Mouse (Mus musculus): ENCODE results near the gene Smc3.
"Not testable (repeated sequence)": the region's sequence is repeated elsewhere in the genome, so short reads cannot be mapped to it uniquely, and the experiment has no call there.

Gene Smc3

DNA sequence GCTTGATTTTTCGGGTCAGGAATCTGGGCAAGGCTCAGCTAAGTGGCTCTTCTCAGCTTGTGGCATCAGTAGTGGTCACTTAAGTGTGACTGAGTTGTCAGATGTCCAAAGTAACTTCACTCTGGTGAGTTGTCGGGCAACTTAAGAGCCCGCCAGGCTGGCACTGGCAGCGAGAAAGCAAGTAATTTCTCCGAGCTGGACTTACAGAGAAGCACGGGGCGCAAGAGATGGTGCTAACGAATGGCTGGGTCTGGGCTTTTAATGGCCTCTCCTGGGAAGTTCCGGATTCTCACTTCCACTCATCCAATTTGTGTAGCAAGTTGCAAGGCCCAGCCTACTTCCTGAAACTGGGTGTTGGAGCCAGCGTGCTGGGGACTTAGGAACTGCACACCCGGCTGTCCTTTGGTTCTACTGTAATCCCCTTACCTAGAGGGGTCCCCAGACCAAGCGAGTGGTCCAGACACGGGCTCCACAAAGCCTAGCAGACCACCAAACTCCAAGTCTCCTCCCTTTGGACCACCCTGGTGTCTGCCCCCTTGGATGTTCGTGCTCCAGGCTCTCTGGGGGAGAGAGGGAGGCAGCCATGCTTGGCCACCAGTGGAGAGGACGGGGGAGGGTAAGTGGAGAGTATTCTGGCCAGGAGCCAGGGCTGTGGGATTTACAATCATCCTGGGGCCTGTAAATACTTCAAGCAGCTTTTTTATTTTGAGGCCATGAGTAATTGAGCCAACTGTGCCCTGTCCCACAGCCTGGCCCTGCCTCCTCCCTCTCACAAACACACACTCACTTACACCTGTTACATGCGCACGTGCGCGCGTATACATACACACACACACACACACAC, 53.6 kb downstream of the Smc3 start:
- no peak for DNase-seq (ENCODE audit: low read depth, low spot score)

DNA sequence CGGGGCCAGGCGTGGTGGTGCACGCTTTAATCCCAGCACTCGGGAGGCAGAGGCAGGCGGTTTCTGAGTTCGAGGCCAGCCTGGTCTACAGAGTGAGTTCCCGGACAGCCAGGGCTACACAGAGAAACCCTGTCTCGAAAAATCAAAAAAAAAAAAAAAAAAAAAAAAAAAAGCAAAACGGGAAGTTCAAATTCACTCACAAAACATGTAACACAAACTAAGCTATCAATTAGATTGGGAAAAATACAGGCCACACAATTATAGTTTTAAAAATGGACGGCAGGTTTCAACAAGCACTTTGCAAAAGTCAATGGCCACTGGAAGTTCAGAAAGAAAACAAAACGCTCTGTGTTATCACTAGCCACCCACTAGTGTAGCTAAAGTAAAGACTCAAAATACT, 56.2 kb downstream of the Smc3 start:
- not testable (repeated sequence) for DNase-seq (ENCODE audit: low read depth, low spot score)

DNA sequence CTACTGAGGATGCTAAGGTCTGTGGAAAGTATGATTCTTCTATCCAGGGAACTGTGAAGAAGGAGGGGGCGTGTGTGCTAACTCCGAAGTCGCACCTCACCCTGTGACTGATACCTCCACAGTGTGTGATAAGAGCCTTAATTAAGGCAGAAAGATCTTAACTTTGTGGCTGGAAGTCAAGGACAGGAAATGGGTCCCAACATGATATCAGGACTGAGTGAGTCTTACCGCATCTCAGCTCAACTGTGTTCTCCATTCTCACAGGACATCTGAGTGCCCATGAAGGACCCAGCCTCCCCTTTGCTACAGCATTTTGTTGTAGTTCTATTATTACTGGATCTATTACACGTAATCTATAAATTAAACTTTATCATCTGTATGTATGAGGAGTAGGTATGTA, 57.2 kb downstream of the Smc3 start:
- no peak for DNase-seq (ENCODE audit: low read depth, low spot score)

- no peak for DNase-seq (ENCODE audit: low read depth, low spot score)
Observed at GRCm38 (mm10) chr19:53660722-53661420, 60.7 kb downstream of the Smc3 start.

DNA sequence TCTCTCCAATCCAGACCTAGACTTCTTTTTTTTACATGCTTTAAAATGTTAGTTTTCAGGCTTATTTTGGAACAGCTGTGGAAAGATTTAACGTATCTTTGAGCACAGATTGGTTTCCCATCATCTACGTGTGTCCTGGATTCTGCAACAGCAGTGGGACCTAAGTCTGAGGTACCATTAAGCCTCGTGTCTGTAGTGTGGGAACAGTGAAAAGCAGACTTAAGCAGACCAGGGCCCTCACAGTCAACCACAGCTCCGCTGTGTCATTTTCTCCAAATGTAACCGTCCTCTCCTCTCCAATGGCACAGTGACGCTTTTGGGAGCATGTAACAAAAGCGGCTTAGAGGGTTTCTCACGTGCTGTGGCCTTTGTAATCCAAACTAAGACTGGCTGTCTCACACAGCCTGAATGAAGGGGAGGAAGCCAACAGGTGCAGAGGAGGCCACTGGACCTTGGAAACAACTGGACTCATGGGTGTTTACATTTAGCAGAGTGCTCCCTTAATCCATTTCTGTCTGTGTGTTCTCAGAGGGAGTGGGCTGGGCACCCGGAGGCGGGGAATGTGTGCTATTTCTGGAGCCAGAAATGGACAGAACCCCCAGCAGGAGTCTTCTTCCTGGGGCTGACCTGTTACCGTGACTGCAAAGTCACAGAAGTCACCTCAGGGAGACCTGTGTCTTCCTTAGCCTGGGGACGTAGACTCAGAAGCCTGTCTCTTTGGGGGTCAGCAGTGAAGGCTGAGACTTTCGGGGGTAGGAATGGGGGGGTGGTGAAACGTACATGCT, 61.9 kb downstream of the Smc3 start:
- DNase-seq (ENCODE audit: low read depth, low spot score), result no peak

DNA sequence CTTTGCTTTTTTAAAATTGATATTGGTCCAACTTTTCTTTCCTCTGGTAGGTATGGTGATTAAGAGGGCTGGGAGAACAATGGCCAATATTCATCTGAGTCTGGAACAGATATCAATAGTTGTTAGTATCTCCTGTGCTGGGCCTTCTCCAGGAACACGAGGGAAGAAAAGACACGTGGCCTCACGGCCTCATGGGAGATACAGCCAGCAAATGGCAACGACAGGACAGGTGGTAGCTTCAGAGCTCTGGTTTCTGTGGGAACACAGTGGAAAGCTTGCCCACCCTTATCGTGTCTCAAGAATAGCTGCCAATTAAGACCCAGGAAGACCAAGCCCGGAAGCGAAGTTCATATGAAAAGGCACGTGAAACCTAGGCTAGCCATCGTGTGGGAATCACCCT, 64.6 kb downstream of the Smc3 start:
- no peak for DNase-seq (ENCODE audit: low read depth, low spot score)

- DNase-seq (ENCODE audit: low read depth, low spot score), result no peak
Observed at GRCm38 (mm10) chr19:53665391-53665790, 65.2 kb downstream of the Smc3 start.

GRCm38 (mm10) chr19:53666708-53667107, 66.5 kb downstream of the Smc3 start:
- no peak for DNase-seq (ENCODE audit: low read depth, low spot score)

GRCm38 (mm10) chr19:53668821-53669220, 68.6 kb downstream of the Smc3 start:
- no peak for DNase-seq (ENCODE audit: low read depth, low spot score)

GRCm38 (mm10) chr19:53670625-53671141, 70.5 kb downstream of the Smc3 start:
- no peak for DNase-seq (ENCODE audit: low read depth, low spot score)

DNA sequence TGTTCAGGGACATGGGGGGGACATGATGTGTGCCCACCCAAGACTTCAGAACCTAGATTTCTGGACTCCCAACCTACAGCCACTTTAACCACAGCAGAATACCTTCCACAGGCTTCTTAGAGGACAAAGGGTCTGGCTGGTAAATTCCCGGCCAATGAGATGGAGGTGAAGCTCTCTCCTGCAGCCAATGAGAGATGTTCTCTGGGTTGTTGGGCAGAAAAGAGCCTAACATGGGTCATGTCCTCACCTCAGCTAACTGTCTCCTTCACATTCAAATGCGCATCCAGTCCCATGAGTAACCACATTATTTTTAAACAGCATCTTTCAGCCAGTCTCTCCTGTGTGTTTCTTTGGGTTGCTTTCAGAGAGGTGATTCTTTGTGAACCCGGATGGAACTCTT, 71.2 kb downstream of the Smc3 start:
- no peak for DNase-seq (ENCODE audit: low read depth, low spot score)

DNA sequence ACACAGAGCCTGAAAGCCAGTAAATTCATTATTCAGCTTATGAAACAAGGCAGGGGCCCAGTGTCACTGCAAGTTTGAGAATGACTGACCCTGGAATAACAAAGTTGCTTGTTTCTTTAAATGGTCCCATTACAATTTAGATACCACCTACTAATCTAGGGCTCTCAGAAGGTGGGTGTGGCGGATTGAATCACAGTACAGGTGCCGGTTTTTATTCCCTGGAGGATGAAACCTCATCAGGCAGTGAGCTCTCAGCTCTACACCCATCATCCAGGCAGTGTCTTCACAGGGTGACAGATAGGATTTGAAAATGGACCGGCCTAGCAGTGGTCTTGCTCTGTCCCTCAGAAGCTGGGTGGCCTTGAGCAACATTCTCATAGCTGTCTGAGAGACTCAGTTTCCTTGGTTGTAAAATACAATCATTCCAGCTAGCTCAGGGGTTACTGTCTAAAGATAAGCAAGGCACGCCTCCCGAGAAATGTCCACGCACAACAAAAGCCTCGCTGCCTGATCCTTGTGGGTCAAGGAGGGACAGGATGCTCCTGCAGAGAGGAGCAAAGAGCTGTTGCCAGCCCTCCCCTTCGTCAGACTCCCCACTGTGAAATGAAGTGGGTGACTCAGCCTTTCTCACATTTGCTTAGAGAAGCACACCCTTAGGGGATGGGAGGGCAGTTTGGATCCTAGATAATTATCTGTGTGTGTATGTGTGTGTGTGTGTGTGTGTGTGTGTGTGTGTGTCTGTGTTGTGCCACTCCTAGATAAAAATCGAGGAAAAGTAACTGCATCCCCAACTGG, 74.1 kb downstream of the Smc3 start:
- no peak for DNase-seq (ENCODE audit: low read depth, low spot score)

DNA sequence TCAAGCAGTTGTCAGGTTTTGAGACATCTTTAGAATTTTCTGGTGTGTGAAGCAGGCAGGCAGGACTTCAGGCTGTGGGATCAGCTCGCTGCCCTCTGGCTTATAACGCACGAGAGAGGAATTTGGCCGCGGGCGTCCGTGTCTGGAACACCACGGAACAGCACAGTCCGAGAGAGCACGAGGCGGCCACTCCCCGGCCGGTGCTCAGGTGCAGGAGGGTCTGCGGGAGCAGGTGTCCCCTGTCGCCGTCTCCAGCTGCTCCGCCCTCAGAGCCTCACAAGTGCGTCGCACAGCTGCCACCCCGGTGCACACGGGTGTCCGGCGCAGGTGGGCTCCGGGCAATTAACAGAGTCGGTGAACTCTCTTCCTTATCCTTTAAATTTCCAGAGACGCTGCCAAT, 76.0 kb downstream of the Smc3 start:
- DNase-seq (ENCODE audit: low read depth, low spot score), result peak; percentile 4

GRCm38 (mm10) chr19:53676718-53677634, 76.8 kb downstream of the Smc3 start, which contains the start of gene Rbm20:
Gene Rbm20 (plus strand): TSS chr19:53677306.
- peak; percentile 30 for DNase-seq (ENCODE audit: low read depth, low spot score)

DNA sequence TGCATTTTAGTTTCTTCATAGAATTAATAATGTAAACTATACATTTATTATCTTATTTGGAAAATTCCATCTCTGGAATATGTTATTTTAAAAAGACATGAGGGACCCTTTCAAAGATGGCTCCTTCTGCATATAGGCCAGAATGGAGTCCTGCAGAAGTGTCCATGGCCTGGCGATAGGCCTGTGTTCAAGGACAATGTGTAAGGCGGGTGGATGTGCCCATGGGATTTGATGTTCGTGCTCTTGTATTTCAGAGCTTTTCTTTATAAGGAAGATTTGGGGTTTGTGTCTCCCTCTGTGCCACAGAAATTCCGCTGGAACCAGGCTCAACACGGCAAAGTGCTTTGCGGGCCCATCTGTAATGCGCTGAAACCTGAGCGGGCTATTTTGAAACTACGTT, 79.0 kb downstream of the Smc3 start:
- DNase-seq (ENCODE audit: low read depth, low spot score), result no peak

DNA sequence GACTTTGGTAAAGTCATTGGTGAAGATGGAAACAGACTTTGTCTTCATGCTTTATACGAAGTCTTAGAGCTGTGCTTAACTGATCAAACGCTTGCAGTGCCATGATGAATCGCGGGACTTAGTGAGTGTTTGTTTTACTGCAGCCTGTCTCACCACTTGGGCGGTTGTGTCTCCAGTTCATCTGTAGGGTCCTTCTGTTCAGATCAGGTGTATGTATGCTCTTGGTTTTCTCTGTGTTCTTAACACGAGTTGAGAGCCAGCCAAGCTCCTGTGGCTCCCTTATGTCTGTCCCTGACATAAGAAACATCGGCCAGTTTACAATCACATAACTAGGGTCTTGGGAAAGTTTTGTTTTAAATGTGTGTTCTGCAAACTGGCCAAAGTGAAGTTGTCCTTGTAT, 79.8 kb downstream of the Smc3 start:
- DNase-seq (ENCODE audit: low read depth, low spot score), result no peak

GRCm38 (mm10) chr19:53682427-53682826, 82.2 kb downstream of the Smc3 start:
- DNase-seq (ENCODE audit: low read depth, low spot score), result no peak

GRCm38 (mm10) chr19:53687592-53687991, 87.4 kb downstream of the Smc3 start:
- DNase-seq (ENCODE audit: low read depth, low spot score), result no peak

- no peak for DNase-seq (ENCODE audit: low read depth, low spot score)
Observed at GRCm38 (mm10) chr19:53690816-53691215, 90.6 kb downstream of the Smc3 start.

DNA sequence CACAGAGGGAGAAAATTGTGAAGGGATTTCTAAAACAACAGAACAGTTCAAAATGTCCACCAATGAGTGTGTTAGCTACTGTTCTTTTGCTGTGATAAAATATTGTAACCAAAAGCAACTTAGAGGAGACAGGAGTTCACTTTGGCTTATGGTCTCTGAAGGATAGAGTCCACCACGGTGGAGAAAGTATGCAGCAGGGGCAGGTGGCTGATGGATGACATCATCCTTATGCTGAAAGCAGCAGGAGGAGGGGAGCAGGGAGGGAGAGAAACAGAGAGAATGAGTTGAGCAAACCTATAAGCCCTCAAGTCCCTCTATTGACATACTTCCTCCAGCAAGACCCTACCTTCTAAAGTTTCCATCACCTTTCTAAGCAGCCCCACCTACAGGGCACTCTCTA, 93.8 kb downstream of the Smc3 start:
- no peak for DNase-seq (ENCODE audit: low read depth, low spot score)

Data from CD4-positive, CD25-positive, alpha-beta regulatory T cell, adult 2 months (primary cell).